Mouse (Mus musculus) brain, embryonic 14.5 days (tissue): ENCODE data around the gene Scml4.
A peak's percentile ranks its signal among the peaks of the same experiment; 100 is the strongest.

ENCODE experiments used
- CTCF ChIP-seq: fragments of 200-500 bp; IDR thresholded peaks from 2 replicates; pipeline ENCODE4 v1.5.1; 2012; ENCODE audit warnings: inconsistent platforms, mild to moderate bottlenecking, moderate library complexity, borderline replicate concordance; ENCODE audit not compliant: insufficient read depth, insufficient read length; ENCODE audit errors: extremely low read depth
- POLR2A ChIP-seq: fragments of 200-500 bp; IDR thresholded peaks from 2 replicates; pipeline ENCODE4 v1.6.1; 2012; ENCODE audit warnings: mild to moderate bottlenecking, inconsistent platforms, borderline replicate concordance; ENCODE audit not compliant: poor library complexity, insufficient read depth, insufficient read length, severe bottlenecking; ENCODE audit errors: extremely low read depth

GRCm38 (mm10) chr10:42989910-42990309, 129.7 kb downstream of the Scml4 start:
- TF ChIP-seq POLR2A = no peak
- peak; percentile 81; the same call in 1 of the 2 replicates for TF ChIP-seq CTCF
